Mouse (Mus musculus) heart, postnatal 25 days (tissue): ENCODE measurements at regions not wholly inside any gene's neighbourhood (a gene's known extent, or its start where the extent isn't known, plus 50 kb on each side); places are given as distances from the start of the nearest gene placed in this dataset.

Experiments
- DNase-seq: peaks from one replicate; pipeline ENCODE4 v3.0.0; 2022; ENCODE audit warnings: low spot score
- intact Hi-C: fragments of 180-260 bp; cut with DNase I; formaldehyde crosslinking; loops from one replicate; pipeline ENCODE4 v1.15.1; 2025

GRCm38 (mm10) chr3:104298409-104298808, 78.2 kb upstream of the Magi3 start:
- DNase-seq = no peak
- intact Hi-C loops = no loop called here

- intact Hi-C loops = no loop called here
- DNase-seq = no peak
Observed at GRCm38 (mm10) chr3:104297112-104297511, 76.9 kb upstream of the Magi3 start.

DNA sequence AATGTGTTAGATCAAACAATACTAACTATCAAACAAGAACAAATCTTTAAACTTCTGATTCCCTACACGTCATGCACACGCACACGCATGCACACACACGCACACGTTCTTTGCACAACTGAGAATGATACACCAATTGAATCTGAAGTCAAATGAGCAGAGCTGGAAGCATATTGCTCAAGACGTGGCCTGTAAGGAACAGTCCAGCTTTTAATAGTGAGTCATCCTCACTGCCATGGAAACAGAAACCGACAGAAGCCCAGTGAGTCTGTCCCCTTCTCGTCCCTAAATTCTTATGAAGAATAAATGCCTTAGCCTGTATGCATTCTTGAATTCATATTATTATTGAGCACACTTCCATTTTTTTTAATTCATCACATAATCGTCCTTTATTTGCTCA, 75.7 kb upstream of the Magi3 start:
- no peak for DNase-seq

DNA sequence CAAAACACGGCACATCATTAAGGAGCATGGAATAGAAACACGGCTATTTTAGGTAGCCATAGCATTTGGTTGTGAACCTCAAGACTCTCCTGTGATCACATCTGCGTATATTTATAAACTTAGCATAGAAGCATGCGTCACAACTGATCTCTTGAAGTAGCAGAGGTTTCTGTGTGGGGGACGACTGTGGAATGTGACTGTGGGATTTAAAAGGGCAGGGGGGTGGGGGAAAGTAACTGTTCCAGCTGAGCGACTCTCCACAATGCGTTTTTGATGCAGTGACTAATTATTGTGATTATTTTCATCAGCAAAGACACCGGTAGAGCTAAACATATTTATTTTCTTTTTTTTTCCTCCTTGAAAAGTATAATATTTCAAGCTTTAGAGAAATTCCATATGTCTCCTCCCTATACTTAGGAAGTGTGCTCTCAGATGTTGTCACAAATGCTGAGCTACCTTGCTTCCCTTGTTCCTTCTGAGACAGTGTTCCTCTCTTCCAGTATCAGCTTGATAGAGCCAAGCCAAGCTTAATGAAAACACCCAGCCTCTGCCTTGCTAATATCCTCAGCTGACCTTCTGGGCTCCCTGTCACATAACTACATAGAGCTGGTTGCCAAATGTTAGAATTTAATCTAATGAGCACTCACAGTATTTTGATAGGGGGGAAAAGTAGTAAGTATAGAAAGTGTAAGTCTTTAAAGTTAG, 75.0 kb upstream of the Magi3 start:
- intact Hi-C loops = no loop called here
- DNase-seq = no peak

More for the DNA sequence above, 75.7 kb upstream of the Magi3 start:
- intact Hi-C loops = no loop called here

DNA sequence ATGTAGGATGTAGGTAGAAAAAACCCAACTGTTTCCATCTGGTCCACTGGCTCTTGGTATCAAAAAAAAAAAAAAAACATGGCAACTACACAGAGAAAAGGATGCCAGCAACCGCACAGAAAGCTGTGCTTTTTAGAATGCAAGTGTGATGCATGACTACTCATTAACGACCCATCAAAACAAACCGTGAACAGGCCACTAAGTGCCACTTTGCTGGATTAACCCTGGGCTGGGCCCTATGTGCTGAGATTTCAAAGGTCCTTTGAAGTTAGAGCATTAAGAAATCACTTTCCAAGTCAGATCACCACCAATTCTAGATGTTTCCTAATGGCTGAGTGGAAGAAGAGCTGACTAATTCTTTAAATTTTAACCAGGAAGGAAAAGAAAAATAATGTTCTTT, 73.7 kb upstream of the Magi3 start:
- intact Hi-C loops = no loop called here
- DNase-seq = no peak

DNA sequence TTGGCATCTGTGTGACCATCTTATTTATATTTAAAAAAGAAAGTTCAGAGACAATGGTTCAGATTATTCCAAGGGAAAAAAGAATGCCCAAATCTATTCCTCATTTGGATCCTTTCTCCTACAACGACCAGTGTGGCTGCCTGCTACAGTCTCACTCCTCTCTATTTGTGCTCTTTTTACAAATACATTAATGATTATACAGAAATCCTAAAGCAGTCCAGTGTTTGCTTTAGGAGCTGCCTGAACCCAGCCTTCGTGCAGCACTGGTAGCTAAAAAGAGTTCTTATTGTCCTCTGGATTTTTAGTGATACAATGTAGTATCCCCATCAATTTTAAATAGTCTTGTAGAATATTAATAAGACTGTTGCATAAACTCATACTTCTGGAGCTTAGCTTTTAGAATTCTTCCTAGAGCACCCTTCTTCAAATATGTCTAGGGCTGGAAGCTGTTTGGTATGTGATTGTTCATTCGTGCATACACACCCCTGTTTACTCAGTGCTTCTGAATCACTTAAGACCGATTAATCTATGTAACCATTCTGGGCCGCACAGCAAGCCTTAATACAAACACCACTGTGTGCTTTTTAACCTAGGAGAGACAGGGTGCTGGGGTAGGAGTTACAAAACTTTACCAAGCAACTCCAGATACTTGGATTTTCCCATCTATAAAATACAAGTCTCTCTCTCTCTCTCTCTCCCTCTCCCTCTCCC, 69.0 kb upstream of the Magi3 start:
- no peak for DNase-seq
- intact Hi-C loops = no loop called here

GRCm38 (mm10) chr3:104287900-104288299, 67.7 kb upstream of the Magi3 start:
- DNase-seq = no peak
- intact Hi-C loops = no loop called here

- intact Hi-C loops = no loop called here
Observed at GRCm38 (mm10) chr3:104284961-104285360, 64.8 kb upstream of the Magi3 start.

GRCm38 (mm10) chr3:104283855-104284254, 63.7 kb upstream of the Magi3 start:
- intact Hi-C loops = no loop called here
- DNase-seq = no peak

More at GRCm38 (mm10) chr3:104284961-104285360, 64.8 kb upstream of the Magi3 start:
- no peak for DNase-seq

- no peak for DNase-seq
- intact Hi-C loops = no loop called here
Observed at GRCm38 (mm10) chr3:104279505-104279904, 59.3 kb upstream of the Magi3 start.

GRCm38 (mm10) chr3:104274718-104275302, 54.6 kb upstream of the Magi3 start:
- DNase-seq = no peak
- intact Hi-C loops = no loop called here

GRCm38 (mm10) chr3:104274084-104274483, 53.9 kb upstream of the Magi3 start:
- intact Hi-C loops = no loop called here
- DNase-seq = no peak
